Mouse (Mus musculus) spleen, adult 2 months (tissue): Measurements from ENCODE around the gene Rflna. TPM values are rescaled to one million over a fixed set of nuclear protein-coding genes. Genes with fewer than 3 reads are reported as not detected.

Experiments
- DNase-seq, 2 experiments: peaks; one replicate each; pipeline versions ENCODE4 v3.0.0 to v3.0.0-alpha.2; 2012 to 2021; ENCODE audit warnings: low spot score in 2 of 2, low read depth in 1 of 2
- H3K27ac ChIP-seq: fragments of 200-500 bp; 2 replicates; pipeline ENCODE4 v1.5.1; 2012; ENCODE audit warnings: low read length, inconsistent platforms; ENCODE audit not compliant: insufficient read depth
- H3K27me3 ChIP-seq: fragments of 200-500 bp; 2 replicates; pipeline ENCODE4 v1.6.1; 2012; ENCODE audit warnings: mild to moderate bottlenecking, moderate library complexity, low read length, inconsistent platforms; ENCODE audit not compliant: control insufficient read depth, insufficient read depth
- H3K36me3 ChIP-seq: fragments of 200-500 bp; 2 replicates; pipeline ENCODE4 v1.6.1; 2012; ENCODE audit warnings: mild to moderate bottlenecking, low read length, inconsistent platforms; ENCODE audit not compliant: control insufficient read depth, insufficient read depth
- H3K4me1 ChIP-seq: fragments of 200-500 bp; 2 replicates; pipeline ENCODE4 v1.6.1; 2011; ENCODE audit warnings: inconsistent platforms; ENCODE audit not compliant: control insufficient read depth, insufficient read depth, insufficient read length
- H3K4me3 ChIP-seq: fragments of 200-500 bp; 2 replicates; pipeline ENCODE4 v1.5.1; 2011; ENCODE audit warnings: mild to moderate bottlenecking, inconsistent platforms; ENCODE audit not compliant: insufficient read depth, insufficient read length; ENCODE audit errors: extremely low read depth
- CTCF ChIP-seq: fragments of 200-500 bp; IDR thresholded peaks from 2 replicates; pipeline ENCODE4 v1.5.1; 2011; ENCODE audit warnings: mild to moderate bottlenecking, inconsistent platforms; ENCODE audit not compliant: insufficient read depth, insufficient read length, insufficient replicate concordance; ENCODE audit errors: extremely low read depth
- POLR2A ChIP-seq: fragments of 200-500 bp; IDR thresholded peaks from 2 replicates; pipeline ENCODE4 v1.6.1; 2011; ENCODE audit warnings: low read depth, low read length, inconsistent platforms
- WGBS: fragments of 180-500 bp; shearing (Covaris S2); methylation state at CpG from one replicate; pipeline ENCODE4 v1.1.7; 2018; 5-methylcytosine and 5-hydroxymethylcytosine counted together
- polyA plus RNA-seq: library from polyadenylated mRNA; depleted of rRNA; stranded (reverse); fragments of >200 nt; gene quantifications from 2 replicates; pipeline ENCODE4 v1.2.3, GENCODE M21; 2012; rRNA removed

Rflna gene
- 0.54 and 0.93 TPM in 2 replicates for polyA plus RNA-seq

DNA sequence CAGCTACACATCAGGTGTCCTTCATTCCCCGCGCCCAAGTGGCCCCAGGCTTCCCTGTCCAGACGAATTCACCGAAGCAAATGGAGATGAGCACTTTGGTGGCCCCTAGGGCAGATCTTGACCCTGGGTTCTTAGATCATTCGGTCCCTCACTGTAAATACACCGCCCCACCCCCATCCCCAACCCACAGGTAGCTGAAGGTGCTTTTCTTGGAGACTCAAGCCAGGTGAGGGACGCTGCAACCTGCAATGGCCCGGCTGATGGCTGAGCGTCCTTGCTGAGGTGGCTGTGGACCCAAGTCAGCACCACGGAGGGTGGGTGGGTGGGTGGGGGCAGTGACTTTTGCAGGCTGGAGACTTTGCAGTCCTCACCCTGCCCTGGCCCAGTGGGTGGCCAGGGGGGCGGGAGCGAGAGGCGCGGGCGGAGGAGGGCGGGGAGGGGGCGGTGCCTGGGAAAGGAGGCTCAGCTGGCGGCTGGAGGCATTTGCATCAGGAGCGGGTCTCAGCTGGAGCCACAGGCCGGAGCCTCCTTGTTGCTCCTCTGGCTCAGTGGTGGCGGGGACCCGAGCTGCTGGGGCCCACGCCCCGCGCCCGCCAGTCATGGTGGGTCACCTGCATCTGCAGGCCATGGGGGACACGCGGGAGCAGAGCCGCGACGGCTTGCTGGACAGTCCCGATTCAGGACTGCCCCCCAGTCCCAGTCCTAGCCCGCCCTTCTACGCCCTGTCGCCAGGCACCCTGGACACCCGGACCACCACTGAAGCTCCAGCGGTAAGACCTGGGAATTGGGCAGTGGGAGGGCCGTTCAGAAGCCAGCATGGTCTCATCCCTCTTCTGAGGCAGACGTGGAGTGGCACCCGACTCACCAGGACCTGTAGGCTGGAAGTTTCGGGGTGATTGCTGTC lies at the start of gene Rflna:
Gene Rflna, plus strand, starts transcription at position 253 of the 904 bp plus-strand sequence.
- Histone ChIP-seq H3K36me3 (no peaks in the 10 kb centered on the region), H3K27me3 (peaks cover 9% of the 10 kb centered on the region; the same call in 1 of the 2 replicates), H3K4me1 (peaks cover 8% of the 10 kb centered on the region), H3K27ac (no peak within 1 kb of the TSS), H3K4me3 (no peak within 1 kb of the TSS; the same call in 1 of the 2 replicates)
- TF ChIP-seq CTCF (no peak), POLR2A (no peak)
- no peak for DNase-seq
- WGBS: 21% methylated on average over 38 of the region's 41 CpGs

DNA sequence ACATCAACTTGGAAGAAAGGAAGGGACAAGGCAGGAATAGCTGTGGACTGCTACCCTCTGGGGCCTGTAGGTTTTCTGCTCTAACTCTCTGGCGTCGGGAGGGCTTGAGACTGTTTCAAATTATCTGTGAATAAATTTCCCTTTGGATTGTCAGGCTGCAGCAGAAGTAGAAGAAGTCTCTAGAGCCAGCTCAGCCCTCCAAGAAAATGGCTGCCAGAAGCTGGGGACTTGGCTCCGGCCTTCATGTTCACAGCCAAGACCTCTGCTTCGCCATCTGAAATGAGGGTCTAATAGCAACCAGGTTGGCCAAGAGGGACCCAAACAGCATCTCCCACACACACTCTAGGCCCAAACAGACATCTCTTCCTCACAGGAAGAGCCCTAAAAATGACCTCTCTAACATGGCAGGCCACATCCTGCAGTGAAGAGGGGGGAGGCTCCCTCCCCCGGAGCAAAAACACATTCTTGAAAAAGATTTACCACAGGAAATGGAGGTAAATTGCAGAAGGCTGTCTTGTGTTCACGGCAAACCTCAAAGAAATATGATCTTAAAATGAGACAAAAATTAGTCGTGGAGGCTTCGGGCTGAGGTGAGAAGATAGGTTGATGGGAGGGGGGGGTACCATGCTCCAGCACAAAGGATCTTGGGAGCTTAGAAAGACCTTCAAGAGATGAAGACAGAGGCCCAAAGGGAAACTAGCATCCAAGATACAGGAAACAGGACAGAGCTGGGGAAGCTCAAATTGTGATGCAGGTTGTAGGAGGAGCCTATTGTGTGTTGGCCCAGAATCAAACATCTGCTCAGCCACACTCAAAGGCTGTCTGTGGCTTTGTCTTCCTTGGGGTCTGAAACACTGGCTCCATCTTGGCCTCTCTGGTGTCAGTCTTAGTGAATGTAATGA lies 48.4 kb upstream of the Rflna start:
- 43% methylated on average over 8 of the region's 8 CpGs for WGBS
- H3K27ac ChIP-seq: peak overlapping the region; percentile 89
- TF ChIP-seq POLR2A (no peak), CTCF (no peak)
- DNase-seq: peak; percentile 32 to 55
- no peak overlapping the region for H3K4me3 ChIP-seq
- H3K27me3 ChIP-seq: no peaks in the 10 kb centered on the region
- no peaks in the 10 kb centered on the region for H3K36me3 ChIP-seq
- peaks cover 11% of the 10 kb centered on the region; the same call in 1 of the 2 replicates for H3K4me1 ChIP-seq

GRCm38 (mm10) chr5:124957491-124957890 lies 45.5 kb upstream of the Rflna start:
- no peak for DNase-seq
- WGBS: 89% methylated on average over 5 of the region's 5 CpGs
- TF ChIP-seq POLR2A (no peak), CTCF (no peak)
- no peak overlapping the region for H3K4me3 ChIP-seq
- no peaks in the 10 kb centered on the region for H3K36me3 ChIP-seq
- H3K27me3 ChIP-seq: no peaks in the 10 kb centered on the region
- peaks cover 11% of the 10 kb centered on the region; the same call in 1 of the 2 replicates for H3K4me1 ChIP-seq
- no peak overlapping the region for H3K27ac ChIP-seq

DNA sequence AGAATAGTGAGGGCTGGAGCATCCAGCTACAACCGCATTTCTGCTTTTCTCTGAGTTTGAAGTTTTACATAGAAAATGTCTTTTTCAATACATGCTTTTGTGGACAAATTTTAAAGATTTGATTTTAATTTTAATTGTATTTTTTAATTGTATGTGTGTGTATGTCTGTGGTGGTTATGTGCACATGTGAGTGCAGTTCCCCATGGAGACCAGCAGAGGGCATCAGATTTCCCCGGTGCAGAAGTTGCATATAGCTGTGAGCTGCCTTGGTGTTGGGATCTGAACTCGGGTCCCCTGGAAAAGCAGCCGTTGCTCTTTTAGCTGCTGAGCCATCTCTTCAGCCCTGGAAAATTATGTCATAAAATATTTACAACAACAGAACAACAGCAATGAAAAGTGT lies 43.9 kb upstream of the Rflna start:
- no peak overlapping the region for H3K27ac ChIP-seq
- H3K4me1 ChIP-seq: peaks cover 10% of the 10 kb centered on the region; the same call in 1 of the 2 replicates
- H3K27me3 ChIP-seq: no peaks in the 10 kb centered on the region
- no peak for TF ChIP-seq POLR2A
- TF ChIP-seq CTCF: no peak
- no peaks in the 10 kb centered on the region for H3K36me3 ChIP-seq
- H3K4me3 ChIP-seq: no peak overlapping the region
- 96% methylated on average over 4 of the region's 4 CpGs for WGBS
- DNase-seq: no peak

DNA sequence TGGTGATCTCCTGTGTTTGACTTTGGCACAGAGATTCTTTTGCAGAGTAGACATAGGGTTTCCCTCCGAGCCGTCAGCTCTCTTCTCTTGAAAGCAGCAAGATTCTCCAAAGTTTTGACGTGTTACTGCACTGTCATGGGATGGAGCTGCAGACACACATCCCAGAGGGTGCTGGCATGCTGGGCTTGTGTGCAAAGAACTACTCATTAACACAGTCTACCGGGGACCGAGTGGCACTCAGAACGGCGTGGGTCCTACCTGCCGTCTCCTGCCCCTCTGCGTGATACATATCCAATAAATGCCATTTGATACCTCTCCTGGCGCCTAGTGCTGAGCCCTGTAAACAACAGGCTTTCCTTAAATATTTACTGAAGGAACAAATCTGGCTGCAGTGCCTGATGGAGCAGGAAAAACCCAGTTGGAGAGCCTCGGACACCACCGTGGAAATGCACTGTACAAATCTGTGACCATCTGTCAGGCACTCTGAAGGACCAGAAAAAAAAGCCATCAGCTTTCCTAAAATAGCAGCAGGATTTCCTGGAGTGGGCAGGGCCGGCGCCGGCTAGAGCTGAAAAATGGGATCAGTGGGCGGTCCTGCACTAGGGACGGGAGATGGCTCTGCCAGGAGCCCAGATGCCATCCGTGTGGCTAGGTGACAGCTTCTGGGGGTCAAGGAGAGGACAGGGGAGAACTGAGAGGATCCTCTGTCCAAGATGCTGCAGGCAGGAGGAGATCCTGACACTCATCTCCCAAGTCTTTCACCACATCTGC lies 42.7 kb upstream of the Rflna start:
- Histone ChIP-seq H3K27me3 (no peaks in the 10 kb centered on the region), H3K27ac (no peak overlapping the region), H3K4me3 (no peak overlapping the region), H3K4me1 (peaks cover 2% of the 10 kb centered on the region; the same call in 1 of the 2 replicates), H3K36me3 (no peaks in the 10 kb centered on the region)
- no peak for DNase-seq
- WGBS: 49% methylated on average over 18 of the region's 18 CpGs
- TF ChIP-seq POLR2A (no peak), CTCF (no peak)

DNA sequence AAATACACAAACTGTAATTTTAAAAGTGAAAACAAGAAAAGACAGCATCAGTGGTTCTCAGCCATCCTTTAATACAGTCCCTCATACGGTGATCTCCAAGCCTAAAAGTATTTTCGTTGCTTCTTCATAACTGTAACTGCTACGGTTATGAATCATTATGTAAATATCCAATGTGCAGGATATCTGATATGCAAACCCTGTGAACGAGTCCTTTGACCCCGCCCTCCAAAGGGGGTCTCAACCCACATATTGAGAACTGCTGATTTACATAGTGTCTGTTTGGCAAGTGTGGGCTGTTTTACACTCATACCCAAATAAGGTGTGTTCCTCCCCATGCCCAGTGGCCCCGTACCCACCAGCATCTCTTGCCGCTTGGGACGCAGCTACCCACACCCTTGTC lies 41.6 kb upstream of the Rflna start:
- Histone ChIP-seq H3K27ac (no peak overlapping the region), H3K4me3 (no peak overlapping the region), H3K36me3 (no peaks in the 10 kb centered on the region), H3K27me3 (no peaks in the 10 kb centered on the region), H3K4me1 (no peaks in the 10 kb centered on the region)
- 62% methylated on average over 8 of the region's 8 CpGs for WGBS
- DNase-seq: no peak
- TF ChIP-seq POLR2A: no peak
